25 mouse cellular contexts compared by ENCODE assay signal in the genomic region with DNA sequence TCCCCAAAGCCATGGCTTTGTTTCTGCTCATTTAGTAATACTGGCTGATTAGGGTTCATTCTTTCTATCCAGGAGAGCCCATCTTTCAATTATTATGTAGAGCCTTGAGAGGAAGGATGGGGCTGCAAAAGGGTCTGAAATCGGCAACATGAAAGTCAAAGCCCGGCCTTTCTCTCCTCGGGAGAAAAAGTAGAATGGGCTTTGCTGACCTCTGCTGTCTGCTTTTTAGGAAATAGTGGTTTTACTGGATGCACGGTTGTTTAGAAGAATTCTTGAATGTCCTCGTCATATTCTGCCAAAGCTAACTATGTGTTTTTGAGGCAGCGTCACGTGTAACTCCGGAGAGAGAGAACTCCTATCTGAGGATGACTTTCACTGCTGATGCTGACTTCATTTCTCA.
A peak's percentile ranks its signal among the peaks of the same experiment; 100 is the strongest.
DNase-seq lines count a peak whose midpoint lies in the region; ATAC-seq and TF ChIP-seq lines count a peak whose summit lies in the region.
"Had no signal": no experiment of that assay in that cellular context is flagged by ENCODE, and none has a peak within 500 bp of the region (broad histone marks: within the 10 kb centered on the region; RNA-seq: fewer than 3 reads in every experiment).

No protein-coding gene starts in this region.

- H3K4me1 ChIP-seq in heart, postnatal 0 days (ENCODE audit: control insufficient read depth, insufficient read depth), result no peaks in the 10 kb centered on the region
- H3K4me1 ChIP-seq in limb, embryonic 14.5 days (ENCODE audit: control insufficient read depth, insufficient read depth, low read length), result no peaks in the 10 kb centered on the region
- no peaks in the 10 kb centered on the region for H3K4me1 ChIP-seq in limb, embryonic 10.5 days
- H3K4me1 ChIP-seq: embryonic facial prominence, embryonic 13.5 days; forebrain, embryonic 13.5 days; heart, embryonic 13.5 days; midbrain, embryonic 15.5 days had no signal

- 0 out of 2 replicates have a peak, but pooled peaks have one; percentile 10 for TF ChIP-seq CTCF in heart, postnatal 0 days (IDR thresholded peaks at IDR 0.05; ENCODE audit: low read depth)
- peak; percentile 29; the same call in 1 of the 2 replicates for TF ChIP-seq CTCF in brain, embryonic 14.5 days (IDR thresholded peaks at IDR 0.05; ENCODE audit: borderline replicate concordance, extremely low read depth, insufficient read depth, insufficient read length)

- no peak for TF ChIP-seq POLR2A in limb, embryonic 14.5 days (IDR thresholded peaks at IDR 0.05; ENCODE audit: borderline replicate concordance, extremely low read depth, insufficient read depth, insufficient read length)
- no peak for TF ChIP-seq POLR2A in brain, embryonic 14.5 days (IDR thresholded peaks at IDR 0.05; ENCODE audit: borderline replicate concordance, extremely low read depth, insufficient read depth, insufficient read length, poor library complexity, severe bottlenecking)

- no peak overlapping the region for H3K4me3 ChIP-seq in heart, postnatal 0 days (ENCODE audit: low read depth, low read length)
- H3K4me3 ChIP-seq in limb, embryonic 14.5 days (replicated peaks; ENCODE audit: low read length), result no peak overlapping the region
- no peak overlapping the region for H3K4me3 ChIP-seq in limb, embryonic 10.5 days
- H3K4me3 ChIP-seq: embryonic facial prominence, embryonic 13.5 days; forebrain, embryonic 13.5 days; heart, embryonic 13.5 days; midbrain, embryonic 15.5 days; myocyte had no signal

- H3K36me3 ChIP-seq in heart, postnatal 0 days (replicated peaks; ENCODE audit: control insufficient read depth, insufficient read depth, low read length), result no peaks in the 10 kb centered on the region
- no peaks in the 10 kb centered on the region for H3K36me3 ChIP-seq in limb, embryonic 14.5 days (ENCODE audit: control insufficient read depth, insufficient read depth, low read length)
- H3K36me3 ChIP-seq in limb, embryonic 10.5 days, result no peaks in the 10 kb centered on the region
- H3K36me3 ChIP-seq: embryonic facial prominence, embryonic 13.5 days; heart, embryonic 13.5 days; midbrain, embryonic 15.5 days had no signal

- no peak overlapping the region for H3K27ac ChIP-seq in heart, postnatal 0 days (ENCODE audit: low read depth)
- no peak overlapping the region for H3K27ac ChIP-seq in limb, embryonic 14.5 days (replicated peaks; ENCODE audit: low read depth, low read length)
- no peak overlapping the region for H3K27ac ChIP-seq in limb, embryonic 10.5 days
- H3K27ac ChIP-seq: embryonic facial prominence, embryonic 13.5 days; forebrain, embryonic 13.5 days; heart, embryonic 13.5 days; midbrain, embryonic 15.5 days had no signal

- no peak for DNase-seq in heart, postnatal 0 days (ENCODE audit: low spot score)
- DNase-seq in heart, adult 8-10 months (ENCODE audit: low spot score), result no peak
- peak; percentile 3 for DNase-seq in limb, embryonic 14.5 days (ENCODE audit: low spot score)
- DNase-seq in limb, embryonic 10.5 days (ENCODE audit: low spot score), result no peak
- peak; percentile 3 for DNase-seq in brain, adult 2 months (ENCODE audit: low read depth, low spot score)
- DNase-seq in brain, embryonic 14.5 days (ENCODE audit: low read depth), result peak; percentile 41
- no peak for DNase-seq in kidney, adult 11 months
- no peak for DNase-seq in urinary bladder, postnatal 4 days (ENCODE audit: low spot score in 2 of 2)
- DNase-seq: adrenal gland, adult 8-10 months; cerebellum, adult 2 months; cerebellum, postnatal 25 days; gastrocnemius, postnatal 25 days; heart, adult 18-20 months; kidney, postnatal 4 days; liver, postnatal 0 days; lung, postnatal 10 days; thymus, postnatal 14 days had no signal

- H3K4me2 ChIP-seq in heart, postnatal 0 days (ENCODE audit: low read depth, low read length), result no peak overlapping the region
- no peak overlapping the region for H3K4me2 ChIP-seq in limb, embryonic 14.5 days (replicated peaks; ENCODE audit: low read depth, low read length, severe bottlenecking)
- H3K4me2 ChIP-seq: embryonic facial prominence, embryonic 13.5 days; forebrain, embryonic 13.5 days; heart, embryonic 13.5 days; liver, embryonic 11.5 days; midbrain, embryonic 15.5 days had no signal

- H3K9me3 ChIP-seq in heart, postnatal 0 days (replicated peaks; ENCODE audit: control insufficient read depth, low read length), result no peaks in the 10 kb centered on the region
- no peaks in the 10 kb centered on the region for H3K9me3 ChIP-seq in limb, embryonic 14.5 days (ENCODE audit: control insufficient read depth, low read length)
- no peaks in the 10 kb centered on the region for H3K9me3 ChIP-seq in limb, embryonic 10.5 days (replicated peaks)
- H3K9me3 ChIP-seq: embryonic facial prominence, embryonic 13.5 days; forebrain, embryonic 13.5 days; heart, embryonic 13.5 days; midbrain, embryonic 15.5 days had no signal

- ATAC-seq in heart, postnatal 0 days (ENCODE audit: insufficient read depth, low read depth), result no peak
- no peak for ATAC-seq in limb, embryonic 14.5 days (ENCODE audit: low FRiP score, low read depth)
- ATAC-seq: activated CD4-positive, CD25-positive, alpha-beta regulatory T cell, adult 4 months; forebrain, embryonic 13.5 days; intestine, postnatal 0 days; liver, postnatal 0 days; midbrain, embryonic 15.5 days had no signal

- no peak for TF ChIP-seq EP300 in heart, postnatal 0 days (IDR thresholded peaks at IDR 0.05; ENCODE audit: low read depth)

- no peak overlapping the region for H3K9ac ChIP-seq in heart, postnatal 0 days (replicated peaks; ENCODE audit: low read depth, low read length)
- H3K9ac ChIP-seq in limb, embryonic 14.5 days (ENCODE audit: low read depth, low read length, severe bottlenecking), result no peak overlapping the region
- H3K9ac ChIP-seq: embryonic facial prominence, embryonic 13.5 days; forebrain, embryonic 13.5 days; heart, embryonic 13.5 days; liver, postnatal 0 days; midbrain, embryonic 15.5 days had no signal

- no peaks in the 10 kb centered on the region for H3K27me3 ChIP-seq in heart, postnatal 0 days (ENCODE audit: control insufficient read depth, insufficient read depth, low read length)
- no peaks in the 10 kb centered on the region for H3K27me3 ChIP-seq in limb, embryonic 14.5 days (ENCODE audit: control insufficient read depth, insufficient read depth, low read length)
- no peaks in the 10 kb centered on the region for H3K27me3 ChIP-seq in limb, embryonic 10.5 days (ENCODE audit: low read depth, poor library complexity, severe bottlenecking)
- H3K27me3 ChIP-seq: embryonic facial prominence, embryonic 13.5 days; forebrain, embryonic 13.5 days; heart, embryonic 13.5 days; midbrain, embryonic 15.5 days had no signal

- WGBS in heart, postnatal 0 days, result 48% methylated on average over 8 of the region's 8 CpGs
- 57% methylated on average over 8 of the region's 8 CpGs for WGBS in limb, embryonic 14.5 days
- 57% methylated on average over 8 of the region's 8 CpGs for WGBS in limb, embryonic 10.5 days

Comparison
In these comparisons a context has a peak if more than half of its experiments do, and no peak if none do; other contexts are left out.
1. DNase-seq: peak in limb, embryonic 14.5 days (single experiment), brain, adult 2 months (single experiment) and brain, embryonic 14.5 days (single experiment); none in heart, postnatal 0 days (single experiment), heart, adult 8-10 months (single experiment), limb, embryonic 10.5 days (single experiment), kidney, adult 11 months (single experiment) and urinary bladder, postnatal 4 days (0 of 2).